Mouse (Mus musculus) C2C12 (cell line): ENCODE measurements at regions not wholly inside any gene's neighbourhood (a gene's known extent, or its start where the extent isn't known, plus 50 kb on each side); places are given as distances from the start of the nearest gene placed in this dataset.

ENCODE experiments used
- H3K27me3 ChIP-seq: one replicate; pipeline ENCODE4 v1.6.1; 2011; ENCODE audit not compliant: control insufficient read depth, insufficient read depth, insufficient read length
- H3K36me3 ChIP-seq: one replicate; pipeline ENCODE4 v1.6.1; 2011; ENCODE audit not compliant: control insufficient read depth, insufficient read depth
- H3K4me3 ChIP-seq: one replicate; pipeline ENCODE4 v1.5.1; 2011; ENCODE audit warnings: mild to moderate bottlenecking, control low read depth; ENCODE audit not compliant: poor library complexity, insufficient read depth, severe bottlenecking
- H3K79me2 ChIP-seq: one replicate; pipeline ENCODE4 v1.6.1; 2011; ENCODE audit not compliant: control insufficient read depth, insufficient read depth
- H3K79me3 ChIP-seq: one replicate; pipeline ENCODE4 v1.6.1; 2011; ENCODE audit warnings: low read depth, control low read depth
- H3ac ChIP-seq: one replicate; pipeline ENCODE3; 2011; ENCODE audit warnings: low read depth; ENCODE audit not compliant: control insufficient read depth, insufficient read length
- CEBPB ChIP-seq: IDR thresholded peaks from one replicate; pipeline ENCODE4 v1.6.1; 2011; ENCODE audit warnings: low read depth, mild to moderate bottlenecking, control low read depth, moderate library complexity
- CTCF ChIP-seq: IDR thresholded peaks from one replicate; pipeline ENCODE4 v1.5.1; 2011; ENCODE audit not compliant: control insufficient read depth, insufficient read depth, insufficient read length
- FOSL1 ChIP-seq: IDR thresholded peaks from one replicate; pipeline ENCODE4 v1.8.0; 2011; ENCODE audit warnings: mild to moderate bottlenecking, low read length; ENCODE audit not compliant: poor library complexity, insufficient read depth, severe bottlenecking
- MAX ChIP-seq: IDR thresholded peaks from one replicate; pipeline ENCODE4 v1.6.1; 2011; ENCODE audit warnings: mild to moderate bottlenecking, control low read depth
- MYOD1 ChIP-seq: IDR thresholded peaks from one replicate; pipeline ENCODE4 v1.6.1; 2011; ENCODE audit warnings: low read depth; ENCODE audit not compliant: control insufficient read depth, insufficient read length
- MYOG ChIP-seq: IDR thresholded peaks from one replicate; pipeline ENCODE4 v1.6.1; 2011; ENCODE audit not compliant: control insufficient read depth, insufficient read length; ENCODE audit errors: extremely low read depth
- USF1 ChIP-seq: IDR thresholded peaks from one replicate; pipeline ENCODE4 v1.6.1; 2011; ENCODE audit warnings: low read depth, mild to moderate bottlenecking, control low read depth, moderate library complexity

DNA sequence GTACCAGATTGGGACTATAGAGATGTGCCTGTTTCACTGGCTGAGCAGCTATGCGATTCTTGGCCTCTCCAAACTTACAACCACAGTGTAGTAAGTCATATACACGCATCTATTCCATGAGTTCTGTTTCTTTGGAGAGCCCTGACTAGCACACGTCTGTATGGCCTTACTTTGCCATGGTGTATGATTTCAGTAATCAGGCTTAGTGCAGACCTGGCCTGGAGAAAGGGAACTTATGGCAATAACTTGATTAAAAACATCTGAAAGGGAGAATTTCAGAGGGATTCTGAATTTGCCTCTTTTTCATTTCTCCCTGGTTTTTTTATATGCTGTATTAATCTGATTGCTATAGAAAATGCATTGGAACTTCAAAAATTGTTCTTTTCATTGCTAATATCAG lies 148.0 kb upstream of the Gm5148 start:
- H3K27me3 ChIP-seq = no peaks in the 10 kb centered on the region
- H3K36me3 ChIP-seq = no peaks in the 10 kb centered on the region
- TF ChIP-seq CEBPB = no peak
- TF ChIP-seq MAX = no peak
- TF ChIP-seq MYOD1 = no peak
- TF ChIP-seq CTCF = no peak
- TF ChIP-seq FOSL1 = no peak
- TF ChIP-seq USF1 = no peak
- TF ChIP-seq MYOG = no peak
- no peak overlapping the region for H3ac ChIP-seq
- H3K4me3 ChIP-seq = no peak overlapping the region
- H3K79me2 ChIP-seq = no peaks in the 10 kb centered on the region
- H3K79me3 ChIP-seq = no peaks in the 10 kb centered on the region

DNA sequence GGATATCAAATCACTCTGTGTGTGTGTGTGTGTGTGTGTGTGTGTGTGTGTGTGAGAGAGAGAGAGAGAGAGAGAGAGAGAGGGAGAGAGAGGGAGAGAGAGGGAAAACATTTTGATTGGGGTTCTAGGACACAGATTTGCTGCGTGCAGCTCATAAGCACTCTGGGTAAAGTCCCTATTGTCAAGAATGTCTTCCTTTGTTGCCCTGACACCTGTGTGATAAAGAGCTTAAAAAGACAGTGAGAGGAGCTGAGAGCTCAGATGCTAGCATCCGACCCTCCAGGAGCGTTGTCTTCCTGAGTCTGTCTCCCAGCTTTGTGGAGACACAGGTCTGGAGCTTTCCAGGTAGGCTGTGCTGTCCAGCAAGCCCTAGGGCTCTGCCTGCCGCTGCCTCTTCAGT lies 146.8 kb upstream of the Gm5148 start:
- Histone ChIP-seq H3K27me3 (no peaks in the 10 kb centered on the region), H3ac (no peak overlapping the region), H3K79me3 (no peaks in the 10 kb centered on the region), H3K79me2 (no peaks in the 10 kb centered on the region), H3K4me3 (no peak overlapping the region), H3K36me3 (no peaks in the 10 kb centered on the region)
- TF ChIP-seq USF1 (no peak), FOSL1 (no peak), CEBPB (no peak), MYOG (no peak), CTCF (no peak), MAX (no peak), MYOD1 (no peak)

DNA sequence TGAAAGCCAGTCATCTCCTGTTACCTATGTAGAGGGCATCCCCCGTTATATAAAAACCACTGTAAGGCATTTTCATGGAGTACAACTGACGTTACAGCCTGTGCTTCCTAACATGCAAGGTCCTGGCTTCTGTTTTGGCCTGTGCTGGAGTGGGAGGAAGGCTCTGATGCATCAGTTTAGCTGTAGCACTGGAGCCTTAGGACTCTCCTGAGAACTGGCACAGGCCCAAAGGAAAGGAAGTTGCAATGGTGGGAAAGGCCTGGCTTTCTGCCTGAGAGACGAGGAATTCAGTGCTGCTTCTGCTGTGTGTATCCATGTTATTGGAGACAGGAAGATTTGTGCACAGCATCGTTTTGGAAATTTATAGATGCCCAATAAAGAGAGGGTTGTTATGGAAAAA lies 144.2 kb upstream of the Gm5148 start:
- Histone ChIP-seq H3K79me3 (no peaks in the 10 kb centered on the region), H3K79me2 (no peaks in the 10 kb centered on the region), H3K36me3 (no peaks in the 10 kb centered on the region), H3ac (no peak overlapping the region), H3K4me3 (no peak overlapping the region), H3K27me3 (no peaks in the 10 kb centered on the region)
- TF ChIP-seq CEBPB (no peak), CTCF (no peak), MAX (no peak), MYOG (no peak), FOSL1 (no peak), USF1 (no peak), MYOD1 (no peak)

DNA sequence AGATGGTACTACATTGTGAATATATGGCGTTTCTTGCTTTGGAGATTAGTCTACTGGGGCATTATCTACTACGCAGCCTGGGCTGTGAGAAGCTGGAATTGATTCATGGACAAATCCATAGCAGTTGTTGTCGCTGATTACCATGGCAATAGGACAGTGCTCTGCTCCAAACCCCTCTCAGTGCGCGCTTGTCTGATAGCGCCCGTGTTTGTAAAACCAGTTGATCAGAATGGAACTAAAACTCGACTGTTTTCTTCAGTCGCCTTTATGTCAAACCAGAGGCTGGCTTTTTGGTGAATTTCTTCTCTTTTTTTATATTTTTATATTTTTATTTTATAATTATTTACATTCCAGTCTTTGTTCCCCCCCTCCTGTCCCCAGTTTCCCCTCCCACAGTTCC lies 138.5 kb upstream of the Gm5148 start:
- no peak overlapping the region for H3K4me3 ChIP-seq
- no peaks in the 10 kb centered on the region for H3K79me3 ChIP-seq
- TF ChIP-seq FOSL1 (no peak), USF1 (no peak), MYOG (no peak), CEBPB (no peak), MYOD1 (no peak), CTCF (no peak), MAX (no peak)
- H3ac ChIP-seq = no peak overlapping the region
- H3K36me3 ChIP-seq = no peaks in the 10 kb centered on the region
- no peaks in the 10 kb centered on the region for H3K79me2 ChIP-seq
- H3K27me3 ChIP-seq = no peaks in the 10 kb centered on the region

DNA sequence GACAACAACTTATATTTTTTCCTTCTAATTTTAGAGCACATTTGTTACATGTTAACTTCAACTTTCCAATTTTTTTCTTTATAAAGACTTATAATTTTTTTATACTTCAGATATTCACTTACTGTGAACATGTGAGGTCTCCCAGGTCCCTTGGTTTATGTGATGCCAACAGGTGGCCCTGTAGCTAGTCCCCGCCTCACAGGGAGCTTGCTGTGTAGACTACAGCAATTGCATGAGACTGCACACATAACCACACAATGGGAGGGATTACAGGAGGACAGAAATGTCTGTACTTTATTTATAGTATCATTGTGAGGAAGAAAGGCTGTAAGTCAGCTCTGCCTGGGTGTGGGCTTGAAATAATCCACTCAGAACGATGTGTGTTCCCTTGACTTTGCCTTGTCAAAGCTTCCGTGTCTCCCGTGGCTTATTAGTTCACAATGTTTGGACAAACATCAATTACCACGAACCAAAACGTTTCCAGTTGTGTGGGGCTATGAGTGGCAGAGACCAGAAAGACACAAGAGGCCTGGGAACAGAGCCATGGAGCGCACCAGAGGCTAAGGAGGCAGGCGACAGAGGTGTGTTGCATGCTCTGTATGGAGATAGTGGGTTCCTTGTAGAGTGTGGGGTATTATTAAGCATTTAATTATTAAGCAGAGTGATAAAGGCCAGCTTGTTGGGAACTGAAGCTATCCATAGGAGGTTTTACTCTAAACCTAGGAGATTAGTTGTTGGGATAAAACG lies 136.6 kb upstream of the Gm5148 start:
- no peaks in the 10 kb centered on the region for H3K79me2 ChIP-seq
- no peak overlapping the region for H3ac ChIP-seq
- H3K27me3 ChIP-seq = no peaks in the 10 kb centered on the region
- H3K4me3 ChIP-seq = no peak overlapping the region
- TF ChIP-seq USF1 (no peak), FOSL1 (no peak)
- H3K79me3 ChIP-seq = no peaks in the 10 kb centered on the region
- no peaks in the 10 kb centered on the region for H3K36me3 ChIP-seq

DNA sequence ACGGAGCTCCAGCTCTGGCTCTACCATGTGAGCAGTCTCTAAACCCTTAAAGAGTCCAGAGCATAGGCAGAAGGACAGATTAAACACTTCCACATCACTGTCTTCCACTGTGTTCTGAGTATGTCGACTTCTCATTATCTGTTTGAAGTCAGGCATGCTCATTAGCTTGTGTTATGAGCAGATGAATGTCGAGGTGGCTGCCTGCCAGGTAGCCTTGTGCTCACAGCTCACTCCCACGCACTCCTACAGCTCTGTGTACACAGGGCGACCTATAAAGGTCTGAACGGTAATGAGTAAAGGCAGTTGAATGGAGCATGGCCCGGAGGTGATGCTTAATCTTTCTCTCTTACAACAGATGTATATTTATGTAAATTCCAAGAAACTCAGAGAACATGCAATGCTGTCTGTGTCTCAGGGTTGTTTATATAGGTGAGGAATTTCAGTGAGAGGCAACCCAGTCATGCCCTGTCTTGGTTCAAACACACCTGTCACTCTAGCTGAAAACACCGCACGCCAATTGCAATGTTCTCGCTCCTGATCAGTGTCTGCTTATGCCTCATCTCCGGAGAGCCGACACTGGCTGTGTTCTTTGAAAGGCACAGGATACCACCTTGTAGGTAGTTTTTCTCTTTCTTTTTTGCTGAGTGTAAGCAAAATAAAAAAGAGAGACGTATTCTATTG lies 135.9 kb upstream of the Gm5148 start:
- Histone ChIP-seq H3K36me3 (no peaks in the 10 kb centered on the region), H3K79me3 (no peaks in the 10 kb centered on the region), H3K27me3 (no peaks in the 10 kb centered on the region), H3K4me3 (no peak overlapping the region), H3K79me2 (no peaks in the 10 kb centered on the region), H3ac (no peak overlapping the region)
- no peak for TF ChIP-seq FOSL1
- TF ChIP-seq USF1 = no peak
- TF ChIP-seq CTCF = no peak
- TF ChIP-seq CEBPB = no peak
- TF ChIP-seq MYOG = no peak
- TF ChIP-seq MYOD1 = no peak
- TF ChIP-seq MAX = no peak
